Mouse (Mus musculus): ENCODE measurements around the gene Carmil1. TPM values are rescaled to one million over a fixed set of nuclear protein-coding genes. Genes with fewer than 3 reads are reported as not detected.

The Carmil1 gene
- 1 to 10 TPM; 4.4 to 6.9 TPM for total RNA-seq (2021)
- 1.2 and 1.4 TPM in 2 replicates for polyA plus RNA-seq (2012; rRNA removed)
- long read RNA-seq, result 0 reads

DNA sequence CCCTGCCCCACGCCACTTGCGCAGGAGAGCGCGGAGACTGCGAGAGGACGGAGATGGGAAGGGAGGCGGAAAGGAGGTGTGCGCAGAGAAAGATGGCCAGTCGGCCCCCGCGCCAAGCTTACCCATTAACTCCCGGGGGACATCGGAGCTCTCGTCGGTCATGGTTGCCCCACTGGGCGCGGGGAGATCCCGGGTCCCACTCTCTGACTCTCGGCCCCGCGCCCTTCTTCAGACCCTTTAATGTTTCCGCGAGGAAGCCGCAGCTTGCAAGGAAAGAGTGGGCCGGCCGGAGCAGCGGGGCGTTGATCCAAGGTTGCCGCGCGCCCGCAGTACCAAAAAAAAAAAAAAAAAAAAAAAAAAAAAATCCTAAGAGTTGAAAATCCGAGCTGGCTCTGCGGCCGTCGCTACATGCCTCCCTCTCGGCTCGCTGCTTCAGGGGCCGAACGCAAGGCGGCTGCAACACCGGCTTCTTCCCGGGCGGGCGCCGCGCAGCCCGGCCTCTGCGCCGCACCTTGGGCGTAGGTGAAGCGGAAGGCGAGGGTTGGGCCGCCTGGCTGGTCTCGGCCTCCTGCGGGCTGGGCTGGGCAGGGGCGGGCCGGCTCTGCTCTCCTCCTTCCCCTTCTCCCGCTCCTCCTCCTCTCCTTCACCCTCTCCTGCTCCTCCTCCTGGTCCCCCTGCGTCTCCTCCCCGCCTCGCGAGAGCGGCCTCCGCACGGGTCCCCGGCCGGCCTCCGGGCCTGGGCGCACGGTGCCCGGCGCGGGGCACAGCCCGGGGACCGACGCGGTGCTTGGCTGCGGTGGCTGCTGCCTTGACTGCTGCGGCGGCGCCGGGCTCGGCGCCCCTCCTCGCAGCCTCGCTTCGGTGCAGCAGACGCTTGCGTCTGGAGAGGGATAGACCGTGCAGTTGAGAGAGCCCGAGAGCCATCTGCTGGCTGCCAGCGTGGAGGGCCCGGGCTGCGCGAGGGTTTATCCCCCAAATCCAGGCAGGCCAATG lies at the start of gene Carmil1:
Carmil1 (minus strand) TSS at position 357 of the 993 bp plus-strand sequence.
- H3K4me3 ChIP-seq, result peak within 1 kb of the TSS; percentile 63
- peak within 1 kb of the TSS; percentile 83 for H3K9ac ChIP-seq (ENCODE audit: low read depth, low read length)
- H3K79me2 ChIP-seq (replicated peaks; ENCODE audit: control insufficient read depth, insufficient read depth, low read length), result no peaks in the 10 kb centered on the region
- no peaks in the 10 kb centered on the region; the same call in 1 of the 2 replicates for H3K4me1 ChIP-seq (ENCODE audit: control insufficient read depth, insufficient read depth, low read length)
- DNase-seq, result peak; percentile 84 to 88
- TF ChIP-seq POLR2A (IDR thresholded peaks at IDR 0.05; ENCODE audit: insufficient read depth, low read depth, low read length) (0 out of 2 replicates have a peak, but pooled peaks have one; percentile 39), CTCF (IDR thresholded peaks at IDR 0.05) (peak; percentile 78), EP300 (IDR thresholded peaks at IDR 0.05; ENCODE audit: insufficient read depth, low read depth, low read length) (no peak)
- intact Hi-C loops (cut with DNase I), result loop anchor here (1.0 to 5.0 kb wide), 3 partner anchors 167 to 448 kb away; no protein-coding TSS in a partner anchor
- under 1% methylated on average over 90 of the region's 96 CpGs for WGBS
- H3K27me3 ChIP-seq (ENCODE audit: control insufficient read depth, insufficient read depth, low read length), result no peaks in the 10 kb centered on the region
- H3K27ac ChIP-seq, result peak within 1 kb of the TSS; percentile 66
- no peaks in the 10 kb centered on the region for H3K36me3 ChIP-seq (ENCODE audit: control insufficient read depth, insufficient read depth, low read length)

DNA sequence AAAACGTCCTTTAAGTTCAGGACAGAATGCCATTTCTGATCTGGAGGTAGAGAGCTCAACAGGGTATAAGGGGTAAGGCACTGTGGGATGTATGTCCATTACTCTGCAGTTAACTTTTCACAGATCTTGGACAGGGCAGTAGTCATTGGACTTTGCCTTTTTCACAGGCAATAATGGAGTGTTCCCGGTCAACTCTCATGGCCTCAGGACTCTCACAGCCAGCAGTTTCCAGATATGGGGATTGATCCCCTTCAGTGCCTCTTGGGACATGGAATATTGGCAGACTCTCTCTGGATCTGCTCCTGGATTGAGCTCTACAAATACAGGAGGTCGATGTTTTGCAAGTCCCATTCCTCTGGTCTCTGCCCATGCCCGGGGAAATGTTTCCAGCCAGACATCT lies 49.5 kb upstream of the Carmil1 start:
- H3K27ac ChIP-seq, result no peak overlapping the region
- intact Hi-C loops (cut with DNase I), result loop anchor here (10.0 kb wide), 1 partner anchor 115 kb away; no protein-coding TSS in a partner anchor
- WGBS, result 61% methylated on average over 4 of the region's 4 CpGs
- TF ChIP-seq EP300 (IDR thresholded peaks at IDR 0.05; ENCODE audit: insufficient read depth, low read depth, low read length), result no peak
- H3K9ac ChIP-seq (ENCODE audit: low read depth, low read length), result no peak overlapping the region
- H3K36me3 ChIP-seq (ENCODE audit: control insufficient read depth, insufficient read depth, low read length), result no peaks in the 10 kb centered on the region
- no peak overlapping the region for H3K4me3 ChIP-seq
- no peaks in the 10 kb centered on the region for H3K79me2 ChIP-seq (replicated peaks; ENCODE audit: control insufficient read depth, insufficient read depth, low read length)
- H3K4me1 ChIP-seq (ENCODE audit: control insufficient read depth, insufficient read depth, low read length), result no peaks in the 10 kb centered on the region; the same call in 1 of the 2 replicates
- H3K27me3 ChIP-seq (ENCODE audit: control insufficient read depth, insufficient read depth, low read length), result no peaks in the 10 kb centered on the region
- DNase-seq, result no peak

DNA sequence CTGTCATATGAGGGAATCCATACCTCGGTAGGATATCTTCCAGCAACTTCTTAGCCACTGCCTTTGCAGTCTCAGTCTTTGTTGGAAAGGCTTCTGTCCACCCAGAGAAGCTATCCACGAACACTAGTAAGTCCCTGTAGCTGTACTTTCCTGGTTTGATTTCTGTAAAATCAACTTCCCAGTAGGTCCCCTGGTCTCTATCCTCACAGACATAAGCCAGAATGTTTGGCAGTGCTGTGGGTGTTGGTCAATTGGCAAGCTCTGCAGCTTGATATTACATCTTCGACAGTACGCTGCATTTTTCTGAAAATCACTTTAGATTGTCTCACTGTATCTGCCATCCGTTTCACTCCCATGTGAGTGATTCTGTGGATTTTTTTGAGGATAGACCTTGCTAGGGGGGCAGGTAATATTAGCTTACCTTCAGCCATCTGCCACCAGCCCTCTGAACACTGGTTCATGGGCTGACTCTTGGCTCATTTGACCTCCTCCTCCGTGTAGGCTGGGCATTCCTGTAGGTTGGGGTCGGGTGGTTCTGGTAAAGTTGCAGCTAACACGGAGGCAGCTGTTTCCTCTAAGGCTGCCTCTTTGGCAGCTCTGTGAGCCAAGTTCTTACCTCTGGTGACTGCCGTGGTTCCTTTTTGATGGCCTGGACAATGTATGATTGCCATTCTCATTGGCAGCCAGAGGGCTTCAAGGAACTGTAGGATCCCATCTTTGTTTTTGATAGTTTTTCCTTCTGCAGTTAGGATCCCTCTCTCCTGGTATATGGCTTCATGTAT lies 47.6 kb upstream of the Carmil1 start:
- no peak overlapping the region for H3K27ac ChIP-seq
- 55% methylated on average over 9 of the region's 9 CpGs for WGBS
- TF ChIP-seq POLR2A (IDR thresholded peaks at IDR 0.05; ENCODE audit: insufficient read depth, low read depth, low read length), result no peak
- TF ChIP-seq EP300 (IDR thresholded peaks at IDR 0.05; ENCODE audit: insufficient read depth, low read depth, low read length), result no peak
- H3K27me3 ChIP-seq (ENCODE audit: control insufficient read depth, insufficient read depth, low read length), result no peaks in the 10 kb centered on the region
- H3K79me2 ChIP-seq (replicated peaks; ENCODE audit: control insufficient read depth, insufficient read depth, low read length), result no peaks in the 10 kb centered on the region
- no peak overlapping the region for H3K4me3 ChIP-seq
- H3K36me3 ChIP-seq (ENCODE audit: control insufficient read depth, insufficient read depth, low read length), result no peaks in the 10 kb centered on the region
- H3K9ac ChIP-seq (ENCODE audit: low read depth, low read length), result no peak overlapping the region
- DNase-seq, result no peak
- no peaks in the 10 kb centered on the region; the same call in 1 of the 2 replicates for H3K4me1 ChIP-seq (ENCODE audit: control insufficient read depth, insufficient read depth, low read length)
- intact Hi-C loops (cut with DNase I), result no loop called here

DNA sequence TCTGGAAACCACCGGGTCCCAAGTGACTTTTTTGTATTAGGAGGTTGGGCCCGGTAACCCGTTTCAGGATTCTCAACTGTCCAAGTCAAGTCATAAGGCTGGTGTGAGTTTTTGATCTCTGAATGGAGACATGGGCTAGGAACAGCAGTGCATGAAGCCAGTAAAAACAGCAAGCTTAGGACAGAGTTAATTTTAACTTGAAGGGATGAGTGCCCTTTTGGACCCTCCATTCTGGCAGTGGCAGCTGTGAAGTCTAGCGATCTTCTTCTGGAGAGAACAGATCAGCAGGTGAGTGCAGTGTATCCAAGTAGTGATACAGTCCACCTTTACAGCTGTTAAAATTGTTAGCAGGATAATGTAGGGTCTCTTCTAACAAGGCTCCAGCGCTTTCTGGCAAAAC lies 46.6 kb upstream of the Carmil1 start, which contains the start of gene Cmah:
Cmah (plus strand) TSS at position 204 of the 400 bp plus-strand sequence.
- DNase-seq, result no peak
- Histone ChIP-seq H3K4me1 (ENCODE audit: control insufficient read depth, insufficient read depth, low read length) (no peaks in the 10 kb centered on the region; the same call in 1 of the 2 replicates), H3K36me3 (ENCODE audit: control insufficient read depth, insufficient read depth, low read length) (no peaks in the 10 kb centered on the region), H3K79me2 (replicated peaks; ENCODE audit: control insufficient read depth, insufficient read depth, low read length) (no peaks in the 10 kb centered on the region), H3K27ac (no peak within 1 kb of the TSS), H3K27me3 (ENCODE audit: control insufficient read depth, insufficient read depth, low read length) (no peaks in the 10 kb centered on the region), H3K9ac (ENCODE audit: low read depth, low read length) (no peak within 1 kb of the TSS), H3K4me3 (no peak within 1 kb of the TSS)
- 67% methylated on average over 5 of the region's 5 CpGs for WGBS
- intact Hi-C loops (cut with DNase I), result no loop called here
- TF ChIP-seq EP300 (IDR thresholded peaks at IDR 0.05; ENCODE audit: insufficient read depth, low read depth, low read length), result no peak
- no peak for TF ChIP-seq CTCF (IDR thresholded peaks at IDR 0.05)

DNA sequence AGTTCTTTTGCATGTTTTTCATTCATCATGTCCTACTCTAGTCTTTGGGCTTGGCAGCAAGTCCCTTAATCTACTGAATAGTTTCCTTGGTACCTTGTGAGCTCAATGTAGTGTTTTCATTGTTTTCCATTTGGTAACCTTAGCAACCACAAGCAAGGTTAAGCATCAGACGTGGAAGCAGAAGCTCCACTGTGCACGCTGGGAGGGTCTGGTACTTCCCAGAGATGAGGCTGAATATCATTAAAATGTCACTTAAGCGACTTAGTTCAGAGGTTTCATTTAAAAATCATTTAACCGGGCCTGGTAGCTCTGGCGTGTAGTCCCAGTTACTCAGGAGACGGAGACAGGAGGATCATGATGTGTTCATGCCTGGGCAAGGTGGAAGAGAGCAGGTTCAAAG lies 40.7 kb upstream of the Carmil1 start:
- intact Hi-C loops (cut with DNase I), result no loop called here
- Histone ChIP-seq H3K4me1 (ENCODE audit: control insufficient read depth, insufficient read depth, low read length) (no peaks in the 10 kb centered on the region), H3K36me3 (ENCODE audit: control insufficient read depth, insufficient read depth, low read length) (no peaks in the 10 kb centered on the region), H3K27ac (no peak overlapping the region), H3K4me3 (no peak overlapping the region), H3K27me3 (ENCODE audit: control insufficient read depth, insufficient read depth, low read length) (no peaks in the 10 kb centered on the region), H3K79me2 (replicated peaks; ENCODE audit: control insufficient read depth, insufficient read depth, low read length) (no peaks in the 10 kb centered on the region), H3K9ac (ENCODE audit: low read depth, low read length) (no peak overlapping the region)
- no peak for DNase-seq
- TF ChIP-seq POLR2A (IDR thresholded peaks at IDR 0.05; ENCODE audit: insufficient read depth, low read depth, low read length), result no peak
- TF ChIP-seq CTCF (IDR thresholded peaks at IDR 0.05), result no peak
- no peak for TF ChIP-seq EP300 (IDR thresholded peaks at IDR 0.05; ENCODE audit: insufficient read depth, low read depth, low read length)
- 75% methylated on average over 6 of the region's 6 CpGs for WGBS
